Mouse (Mus musculus) megakaryocyte, embryonic 14.5 days (primary cell): ENCODE results near the gene Zbtb9.

Experiments
- FLI1 ChIP-seq: IDR thresholded peaks from 2 replicates; pipeline ENCODE4 v1.6.1; 2012; ENCODE audit warnings: low read length, inconsistent platforms, mixed read lengths
- GATA1 ChIP-seq: IDR thresholded peaks from 3 replicates; pipeline ENCODE4 v1.6.1; 2012; ENCODE audit warnings: mixed read lengths, low read length, inconsistent platforms, borderline replicate concordance

GRCm38 (mm10) chr17:26972107-26972506, 860 bp upstream of the Zbtb9 start:
- TF ChIP-seq GATA1 (no peak), FLI1 (no peak)
